Mouse (Mus musculus) cerebellum, adult 9-10 months (tissue): ENCODE results near the gene Phf23.
"Not testable (repeated sequence)": the region's sequence is repeated elsewhere in the genome, so short reads cannot be mapped to it uniquely, and the experiment has no call there.

ENCODE experiments used
- DNase-seq: peaks from one replicate; pipeline ENCODE4 v3.0.0; 2022

Phf23 gene

GRCm38 (mm10) chr11:69995391-69995960 lies at the start of gene Phf23:
Phf23 (plus strand) TSS chr11:69995777.
- DNase-seq = peak; percentile 98

- no peak for DNase-seq
Observed at GRCm38 (mm10) chr11:69945997-69946891, 49.3 kb upstream of the Phf23 start.

- no peak for DNase-seq
Observed at GRCm38 (mm10) chr11:69947337-69948065, 48.1 kb upstream of the Phf23 start.

GRCm38 (mm10) chr11:69948066-69948762 lies 47.4 kb upstream of the Phf23 start, which contains the start of gene Slc2a4:
Slc2a4 (minus strand) TSS chr11:69948188.
- DNase-seq = peak; percentile 42

DNA sequence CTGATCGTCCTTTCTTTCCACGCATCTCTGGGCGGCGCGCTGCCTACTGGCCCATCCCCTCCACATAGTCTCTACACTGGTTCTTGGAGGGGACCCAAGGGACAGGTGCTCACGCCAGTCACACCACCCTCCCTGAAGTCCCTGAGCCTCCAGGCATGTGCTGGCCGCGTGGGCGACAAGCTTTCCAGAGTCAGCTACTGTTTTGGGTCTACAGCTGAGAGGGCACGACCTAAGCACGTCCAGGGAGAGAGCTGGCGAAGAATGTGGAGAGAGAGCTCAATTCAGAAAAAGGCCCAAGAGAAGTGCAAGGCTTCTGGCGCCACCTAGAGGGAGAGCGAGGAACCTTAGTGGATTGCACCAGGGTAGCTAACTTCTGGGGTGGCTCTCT lies 46.8 kb upstream of the Phf23 start:
- DNase-seq = peak; percentile 82

DNA sequence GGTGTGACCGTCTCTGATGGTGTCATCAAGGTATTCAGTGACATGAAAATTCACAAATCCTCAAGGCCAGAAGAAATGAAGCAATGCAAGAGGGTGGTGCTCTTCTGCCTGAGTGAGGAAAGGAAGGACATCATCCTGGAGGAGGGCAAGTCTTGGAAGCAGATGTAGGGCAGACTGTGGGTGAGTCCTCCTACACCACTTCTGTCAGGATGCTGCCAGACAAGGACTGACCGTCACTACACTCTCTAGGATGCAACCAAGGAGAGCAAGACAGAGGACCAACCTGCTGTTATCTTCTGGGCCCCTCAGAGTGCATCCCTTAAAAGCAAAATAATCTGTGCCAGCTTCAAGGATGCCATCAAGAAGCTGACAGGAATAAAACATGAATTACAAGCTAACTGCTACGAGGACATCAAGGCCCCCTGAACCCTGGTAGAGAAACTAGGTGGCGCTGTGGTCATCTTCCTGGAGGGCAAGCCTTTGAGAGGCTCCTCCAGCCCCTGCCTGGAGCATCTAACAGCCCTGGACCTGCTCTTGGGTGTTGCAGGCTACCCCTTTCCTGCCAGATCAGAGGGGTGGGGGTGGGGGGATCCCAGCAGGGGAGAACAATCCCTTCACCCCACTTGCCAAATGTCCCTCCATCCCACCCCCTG lies 44.6 kb upstream of the Phf23 start:
- no peak for DNase-seq

DNA sequence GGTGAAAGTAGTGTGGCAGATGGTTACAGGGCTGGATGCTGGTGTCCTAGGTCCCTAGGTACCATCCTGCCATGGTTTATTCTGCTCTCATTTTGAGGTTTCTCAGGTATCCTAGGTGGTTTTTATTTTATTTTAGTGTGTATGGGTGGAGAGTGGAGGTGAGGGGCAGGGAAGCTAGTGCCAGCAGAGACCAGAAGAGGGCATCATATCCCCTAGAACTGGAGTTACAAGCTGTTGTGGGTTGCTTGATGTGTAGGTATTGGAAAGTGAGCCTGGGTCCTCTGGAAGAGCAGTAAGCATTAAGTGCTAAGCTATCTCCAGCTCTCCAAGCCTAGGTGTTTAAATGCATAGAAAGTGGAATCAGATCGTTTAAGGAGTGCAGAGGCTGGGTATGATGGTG lies 43.3 kb upstream of the Phf23 start:
- no peak for DNase-seq

DNA sequence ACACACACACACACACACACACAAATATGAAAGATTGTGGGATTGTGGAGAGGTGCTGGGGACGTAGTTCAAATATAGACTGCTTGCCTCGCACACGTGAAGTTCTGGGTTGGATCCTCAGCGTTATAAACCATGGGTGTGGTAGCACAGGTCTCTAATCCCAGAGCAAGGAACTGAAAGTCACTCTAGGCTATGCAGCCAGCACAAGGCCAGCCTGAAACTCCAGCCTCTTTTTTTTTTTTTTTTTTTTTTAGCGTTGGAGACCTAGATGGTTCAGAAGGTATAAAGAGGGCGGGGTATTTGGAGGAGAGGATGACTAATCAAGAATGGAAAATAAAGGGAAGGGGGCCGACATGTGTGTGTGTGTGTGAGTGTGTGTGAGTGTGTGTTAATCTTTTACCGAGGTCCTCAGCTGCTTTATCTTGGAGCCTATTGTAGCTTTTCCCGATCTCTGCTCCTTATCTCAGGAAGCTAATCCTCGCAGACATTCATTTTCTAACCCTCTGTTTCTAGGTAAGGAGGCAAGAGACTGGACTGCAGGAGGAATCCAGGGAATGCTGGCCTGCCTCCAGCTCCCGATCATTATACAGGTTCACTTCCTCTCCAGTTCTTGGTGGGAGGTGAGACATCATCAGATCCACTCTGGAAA lies 42.2 kb upstream of the Phf23 start:
- no peak for DNase-seq

- DNase-seq = not testable (repeated sequence)
Observed at GRCm38 (mm10) chr11:69955618-69956017, 40.0 kb upstream of the Phf23 start.

DNA sequence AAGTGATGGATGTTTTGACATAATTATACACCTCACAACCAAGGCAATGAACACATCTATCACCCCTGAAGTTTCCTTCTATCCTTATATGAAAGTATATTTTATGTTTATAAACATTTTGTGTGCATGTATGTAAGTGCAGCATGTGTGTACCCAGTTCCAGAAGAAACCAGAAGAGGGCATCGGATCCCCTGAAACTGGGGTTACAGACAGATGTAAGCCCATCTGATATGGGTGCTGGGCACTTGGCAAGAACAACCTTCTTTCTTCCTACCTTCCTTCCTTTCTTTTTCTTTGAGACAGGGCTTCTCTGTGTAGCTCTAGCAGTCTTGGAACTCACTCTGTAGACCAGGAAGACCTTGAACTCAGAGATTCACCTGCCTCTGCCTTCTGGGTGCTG lies 39.4 kb upstream of the Phf23 start:
- DNase-seq = no peak

- DNase-seq = no peak
Observed at GRCm38 (mm10) chr11:69960616-69961015, 35.0 kb upstream of the Phf23 start.

DNA sequence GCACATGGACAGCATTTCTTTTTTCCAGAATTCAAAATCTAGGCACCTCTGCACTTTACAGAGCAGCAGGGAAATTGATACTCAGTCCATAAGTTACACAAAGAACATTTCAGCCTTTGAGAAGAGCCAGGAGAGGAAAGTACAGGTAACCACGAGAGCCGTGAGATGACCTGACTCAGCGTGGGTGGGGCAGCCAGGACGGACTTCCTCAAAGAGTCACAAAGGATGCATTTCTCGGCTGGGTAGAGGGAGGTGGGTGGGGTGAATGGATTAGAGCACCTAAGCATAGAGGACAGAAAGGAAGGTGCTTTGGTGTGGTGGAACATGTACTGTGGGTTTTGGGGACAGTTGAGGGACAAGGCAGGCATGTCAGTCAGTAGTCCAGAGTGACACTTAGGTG lies 33.7 kb upstream of the Phf23 start:
- no peak for DNase-seq

DNA sequence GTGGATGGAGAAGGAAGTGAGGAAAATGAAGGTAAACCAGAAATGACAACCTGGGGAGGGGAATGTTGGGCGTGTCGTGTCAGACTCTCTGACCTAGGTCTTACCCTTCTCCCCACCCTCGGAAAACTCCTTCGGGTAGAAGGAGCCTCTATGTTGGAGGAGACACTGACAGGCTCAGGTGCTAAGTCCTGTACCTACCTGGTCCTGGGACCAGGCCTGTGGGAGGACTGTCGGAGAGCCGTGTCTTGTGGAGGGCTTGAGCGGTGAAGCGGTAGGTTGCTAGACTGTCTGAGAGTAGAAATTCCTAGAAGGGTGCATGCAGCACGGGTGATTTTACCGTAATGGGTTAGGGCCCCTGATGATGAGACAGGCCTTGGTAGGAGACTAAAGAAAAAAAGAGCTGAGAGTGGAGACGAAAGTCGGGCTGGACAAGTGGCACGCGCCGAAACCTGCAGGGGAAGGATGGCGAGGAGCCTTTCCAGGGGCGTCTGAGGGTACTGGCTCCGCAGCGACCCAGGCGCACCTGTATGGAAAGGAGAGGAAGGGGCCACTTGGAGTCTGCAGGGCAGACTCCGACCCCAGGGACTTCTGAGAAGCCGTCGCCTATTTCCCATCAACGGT lies 30.8 kb upstream of the Phf23 start, which contains the start of gene Cldn7:
Cldn7 (plus strand) TSS at position 130 of the 621 bp plus-strand sequence.
- DNase-seq = no peak

- no peak for DNase-seq
Observed at GRCm38 (mm10) chr11:69965271-69966005, 30.1 kb upstream of the Phf23 start.

GRCm38 (mm10) chr11:69966006-69966859 lies 29.3 kb upstream of the Phf23 start:
- DNase-seq = no peak

DNA sequence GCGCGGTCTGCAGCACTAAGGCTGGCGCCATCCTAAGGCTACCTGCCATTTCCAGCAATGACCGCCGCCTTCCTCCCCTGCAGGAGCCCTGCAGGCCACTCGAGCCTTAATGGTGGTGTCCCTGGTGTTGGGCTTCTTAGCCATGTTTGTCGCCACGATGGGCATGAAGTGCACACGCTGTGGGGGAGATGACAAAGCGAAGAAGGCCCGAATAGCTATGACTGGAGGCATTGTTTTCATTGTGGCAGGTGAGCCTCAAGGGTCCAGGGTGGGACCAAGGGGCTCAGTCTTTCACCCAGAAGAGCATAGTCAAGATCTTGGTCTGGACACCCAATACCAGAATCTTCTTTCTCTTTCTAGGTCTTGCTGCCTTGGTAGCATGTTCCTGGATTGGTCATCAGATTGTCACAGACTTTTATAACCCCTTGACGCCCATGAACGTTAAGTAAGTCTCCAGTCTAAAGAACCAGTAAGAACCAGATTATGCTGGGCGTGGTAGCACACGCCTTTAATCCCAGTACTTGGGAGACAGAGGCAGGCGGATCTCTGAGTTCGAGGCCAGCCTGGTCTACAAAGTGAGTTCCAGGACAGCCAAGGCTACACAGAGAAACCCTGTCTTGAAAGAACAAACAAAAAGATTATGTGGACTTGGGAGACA lies 28.6 kb upstream of the Phf23 start:
- no peak for DNase-seq

DNA sequence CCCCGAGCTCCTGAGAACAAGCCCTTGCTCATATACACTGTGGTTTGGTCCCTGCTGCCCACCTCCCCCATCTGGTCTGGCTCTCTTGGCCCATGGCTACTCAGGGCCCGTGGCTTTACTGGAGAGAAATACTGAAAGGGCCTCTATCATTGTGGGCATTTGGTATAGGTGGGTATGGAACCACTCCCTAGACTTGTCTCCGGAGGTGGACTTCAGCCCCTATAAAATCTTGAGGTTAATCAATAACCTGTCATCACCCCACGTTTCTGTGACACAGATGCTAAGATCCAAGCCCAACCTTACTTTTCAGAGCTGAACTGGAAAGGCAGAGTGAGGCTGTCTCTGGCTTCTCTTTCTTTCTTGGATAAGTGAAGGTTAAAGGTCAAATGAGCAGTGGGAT lies 26.8 kb upstream of the Phf23 start:
- DNase-seq = no peak

- no peak for DNase-seq
Observed at GRCm38 (mm10) chr11:69970222-69970621, 25.4 kb upstream of the Phf23 start.

GRCm38 (mm10) chr11:69970775-69971174 lies 24.8 kb upstream of the Phf23 start:
- no peak for DNase-seq
